Mouse (Mus musculus) megakaryocyte, embryonic 14.5 days (primary cell): ENCODE data around the gene Smco2. TPM values are rescaled to one million over a fixed set of nuclear protein-coding genes. Genes with fewer than 3 reads are reported as not detected.

Source experiments
- H3K27me3 ChIP-seq: replicated peaks from 2 replicates; pipeline ENCODE3; 2012; ENCODE audit warnings: inconsistent platforms
- H3K36me3 ChIP-seq: replicated peaks from 2 replicates; pipeline ENCODE3; 2012; ENCODE audit warnings: low read length, inconsistent platforms, mixed read lengths
- H3K4me1 ChIP-seq: 2 replicates; pipeline ENCODE4 v1.6.1; 2012; ENCODE audit warnings: inconsistent platforms
- H3K4me3 ChIP-seq: replicated peaks from 2 replicates; pipeline ENCODE3; 2012; ENCODE audit warnings: moderate library complexity, mild to moderate bottlenecking, inconsistent platforms
- H3K9me3 ChIP-seq: 2 replicates; pipeline ENCODE4 v1.6.1; 2012; ENCODE audit warnings: inconsistent platforms
- FLI1 ChIP-seq: IDR thresholded peaks from 2 replicates; pipeline ENCODE4 v1.6.1; 2012; ENCODE audit warnings: low read length, inconsistent platforms, mixed read lengths
- GATA1 ChIP-seq: IDR thresholded peaks from 3 replicates; pipeline ENCODE4 v1.6.1; 2012; ENCODE audit warnings: mixed read lengths, low read length, inconsistent platforms, borderline replicate concordance
- polyA plus RNA-seq: library from polyadenylated mRNA; stranded (reverse); fragments of >175 nt; gene quantifications from 2 replicates; pipeline ENCODE4 v1.2.3, GENCODE M21; 2012; ENCODE audit warnings: low replicate concordance; ENCODE audit not compliant: insufficient read depth

Smco2 gene
- polyA plus RNA-seq, 1 experiment, result not detected

- no peak overlapping the region for H3K4me3 ChIP-seq
- TF ChIP-seq FLI1, result no peak
- H3K4me1 ChIP-seq, result peaks cover 30% of the 10 kb centered on the region
- H3K9me3 ChIP-seq, result no peaks in the 10 kb centered on the region
- peaks cover 3% of the 10 kb centered on the region for H3K27me3 ChIP-seq
- H3K36me3 ChIP-seq, result no peaks in the 10 kb centered on the region
Measured at GRCm38 (mm10) chr6:146835784-146836183, 14.1 kb upstream of the Smco2 start.

- TF ChIP-seq GATA1 (no peak), FLI1 (no peak)
- no peak overlapping the region for H3K4me3 ChIP-seq
- H3K4me1 ChIP-seq, result peaks cover 45% of the 10 kb centered on the region
- H3K27me3 ChIP-seq, result no peaks in the 10 kb centered on the region
- H3K36me3 ChIP-seq, result no peaks in the 10 kb centered on the region
- no peaks in the 10 kb centered on the region for H3K9me3 ChIP-seq
Measured at GRCm38 (mm10) chr6:146837316-146837715, 12.6 kb upstream of the Smco2 start.

- H3K9me3 ChIP-seq, result no peaks in the 10 kb centered on the region
Measured at GRCm38 (mm10) chr6:146838366-146838765, 11.5 kb upstream of the Smco2 start.

GRCm38 (mm10) chr6:146838863-146839262, 11.0 kb upstream of the Smco2 start:
- no peaks in the 10 kb centered on the region for H3K9me3 ChIP-seq
- no peaks in the 10 kb centered on the region for H3K36me3 ChIP-seq
- H3K4me1 ChIP-seq, result peaks cover 48% of the 10 kb centered on the region
- H3K27me3 ChIP-seq, result peaks cover 10% of the 10 kb centered on the region
- TF ChIP-seq GATA1 (no peak), FLI1 (no peak)
- no peak overlapping the region for H3K4me3 ChIP-seq

More at GRCm38 (mm10) chr6:146838366-146838765, 11.5 kb upstream of the Smco2 start:
- H3K4me1 ChIP-seq, result peaks cover 52% of the 10 kb centered on the region
- TF ChIP-seq FLI1 (no peak), GATA1 (no peak)
- no peaks in the 10 kb centered on the region for H3K36me3 ChIP-seq
- peaks cover 5% of the 10 kb centered on the region for H3K27me3 ChIP-seq
- H3K4me3 ChIP-seq, result no peak overlapping the region

GRCm38 (mm10) chr6:146844867-146845266, 5.0 kb upstream of the Smco2 start:
- no peak overlapping the region for H3K4me3 ChIP-seq
- no peaks in the 10 kb centered on the region for H3K9me3 ChIP-seq
- H3K4me1 ChIP-seq, result peaks cover 63% of the 10 kb centered on the region
- no peak for TF ChIP-seq GATA1
- TF ChIP-seq FLI1, result no peak
- peaks cover 13% of the 10 kb centered on the region for H3K27me3 ChIP-seq
- H3K36me3 ChIP-seq, result no peaks in the 10 kb centered on the region

GRCm38 (mm10) chr6:146845347-146845746, 4.6 kb upstream of the Smco2 start:
- no peak for TF ChIP-seq FLI1
- no peak for TF ChIP-seq GATA1
- peaks cover 13% of the 10 kb centered on the region for H3K27me3 ChIP-seq
- no peaks in the 10 kb centered on the region for H3K9me3 ChIP-seq
- H3K4me3 ChIP-seq, result no peak overlapping the region
- H3K36me3 ChIP-seq, result no peaks in the 10 kb centered on the region
- peaks cover 64% of the 10 kb centered on the region for H3K4me1 ChIP-seq

GRCm38 (mm10) chr6:146845961-146846750, 3.7 kb upstream of the Smco2 start:
- Histone ChIP-seq H3K4me3 (no peak overlapping the region), H3K36me3 (no peaks in the 10 kb centered on the region), H3K4me1 (peaks cover 64% of the 10 kb centered on the region), H3K27me3 (peaks cover 13% of the 10 kb centered on the region), H3K9me3 (no peaks in the 10 kb centered on the region)
- TF ChIP-seq GATA1, result no peak
- TF ChIP-seq FLI1, result no peak

GRCm38 (mm10) chr6:146847402-146847801, 2.5 kb upstream of the Smco2 start:
- TF ChIP-seq GATA1, result no peak
- TF ChIP-seq FLI1, result no peak
- no peaks in the 10 kb centered on the region for H3K36me3 ChIP-seq
- H3K27me3 ChIP-seq, result peaks cover 13% of the 10 kb centered on the region
- no peaks in the 10 kb centered on the region for H3K9me3 ChIP-seq
- H3K4me3 ChIP-seq, result no peak overlapping the region
- peaks cover 52% of the 10 kb centered on the region for H3K4me1 ChIP-seq

- TF ChIP-seq FLI1 (no peak), GATA1 (no peak)
- Histone ChIP-seq H3K27me3 (peaks cover 11% of the 10 kb centered on the region), H3K4me1 (peaks cover 46% of the 10 kb centered on the region)
Measured at GRCm38 (mm10) chr6:146848281-146848680, 1.6 kb upstream of the Smco2 start.

GRCm38 (mm10) chr6:146851916-146852315, 2.0 kb downstream of the Smco2 start:
- Histone ChIP-seq H3K9me3 (0 out of 2 replicates have a peak, but pooled peaks cover 3% of the 10 kb centered on the region), H3K4me1 (peaks cover 37% of the 10 kb centered on the region), H3K36me3 (no peaks in the 10 kb centered on the region), H3K4me3 (no peak overlapping the region), H3K27me3 (peaks cover 8% of the 10 kb centered on the region)
- TF ChIP-seq FLI1 (no peak), GATA1 (no peak)

More at GRCm38 (mm10) chr6:146848281-146848680, 1.6 kb upstream of the Smco2 start:
- Histone ChIP-seq H3K4me3 (no peak overlapping the region), H3K36me3 (no peaks in the 10 kb centered on the region), H3K9me3 (no peaks in the 10 kb centered on the region)

- TF ChIP-seq FLI1, result no peak
- no peak for TF ChIP-seq GATA1
- H3K4me1 ChIP-seq, result peaks cover 33% of the 10 kb centered on the region
- H3K27me3 ChIP-seq, result peaks cover 8% of the 10 kb centered on the region
- H3K36me3 ChIP-seq, result no peaks in the 10 kb centered on the region
- 0 out of 2 replicates have a peak, but pooled peaks cover 3% of the 10 kb centered on the region for H3K9me3 ChIP-seq
- H3K4me3 ChIP-seq, result no peak overlapping the region
Measured at GRCm38 (mm10) chr6:146852739-146853138, 2.8 kb downstream of the Smco2 start.
